Mouse (Mus musculus) CH12.LX (cell line): ENCODE data around the gene Narfl.
"Not testable (repeated sequence)": the region's sequence is repeated elsewhere in the genome, so short reads cannot be mapped to it uniquely, and the experiment has no call there.

ENCODE experiments used
- CHD1 ChIP-seq: IDR thresholded peaks from 2 replicates; pipeline ENCODE4 v1.6.1; 2012; ENCODE audit warnings: low read depth, low read length, improper control_type of control experiment, inconsistent platforms
- CTCF ChIP-seq, 2 experiments: IDR thresholded peaks in 1 of 2; conservative IDR thresholded peaks in 1 of 2; 2 replicates each; pipeline ENCODE4 v1.5.1; 2011 to 2012; ENCODE audit warnings: low read depth in 2 of 2, low read length in 2 of 2, improper control_type of control experiment in 1 of 2, inconsistent platforms in 1 of 2, mild to moderate bottlenecking in 1 of 2, moderate library complexity in 1 of 2
- ELF1 ChIP-seq: IDR thresholded peaks from 2 replicates; pipeline ENCODE4 v1.6.1; 2014; ENCODE audit warnings: low read depth, mild to moderate bottlenecking, inconsistent platforms, low read length, improper control_type of control experiment
- GABPA ChIP-seq: IDR thresholded peaks from 2 replicates; pipeline ENCODE4 v1.6.1; 2012; ENCODE audit warnings: low read depth, low read length, improper control_type of control experiment, inconsistent platforms; ENCODE audit not compliant: insufficient replicate concordance
- HCFC1 ChIP-seq: IDR thresholded peaks from 2 replicates; pipeline ENCODE4 v1.6.1; 2012; ENCODE audit warnings: low read depth, mild to moderate bottlenecking, inconsistent platforms, low read length, improper control_type of control experiment
- MAFK ChIP-seq: IDR thresholded peaks from 2 replicates; pipeline ENCODE4 v1.6.1; 2011; ENCODE audit warnings: low read length, improper control_type of control experiment; ENCODE audit not compliant: insufficient replicate concordance
- MAX ChIP-seq: IDR thresholded peaks from 2 replicates; pipeline ENCODE4 v1.6.1; 2011; ENCODE audit warnings: low read length, improper control_type of control experiment
- NELFE ChIP-seq: IDR thresholded peaks from 2 replicates; pipeline ENCODE4 v1.6.1; 2011; ENCODE audit warnings: low read depth, low read length, improper control_type of control experiment
- PAX5 ChIP-seq: IDR thresholded peaks from 2 replicates; pipeline ENCODE4 v1.6.1; 2012; ENCODE audit warnings: low read length, inconsistent platforms, mixed read lengths
- POLR2A ChIP-seq: IDR thresholded peaks from 2 replicates; pipeline ENCODE4 v1.6.1; 2011; ENCODE audit warnings: low read depth, mild to moderate bottlenecking, improper control_type of control experiment, low read length
- SIN3A ChIP-seq: IDR thresholded peaks from 2 replicates; pipeline ENCODE4 v1.6.1; 2012; ENCODE audit warnings: low read length, improper control_type of control experiment, inconsistent platforms
- TCF12 ChIP-seq: IDR thresholded peaks from 2 replicates; pipeline ENCODE4 v1.6.1; 2014; ENCODE audit warnings: low read depth, mild to moderate bottlenecking, inconsistent platforms, low read length, improper control_type of control experiment
- UBTF ChIP-seq: IDR thresholded peaks from 2 replicates; pipeline ENCODE4 v1.6.1; 2012; ENCODE audit warnings: low read depth, mild to moderate bottlenecking, inconsistent platforms, low read length, improper control_type of control experiment, moderate library complexity
- USF1 ChIP-seq: IDR thresholded peaks from 2 replicates; pipeline ENCODE4 v1.6.1; 2014; ENCODE audit warnings: low read depth, mild to moderate bottlenecking, inconsistent platforms, low read length, improper control_type of control experiment

DNA sequence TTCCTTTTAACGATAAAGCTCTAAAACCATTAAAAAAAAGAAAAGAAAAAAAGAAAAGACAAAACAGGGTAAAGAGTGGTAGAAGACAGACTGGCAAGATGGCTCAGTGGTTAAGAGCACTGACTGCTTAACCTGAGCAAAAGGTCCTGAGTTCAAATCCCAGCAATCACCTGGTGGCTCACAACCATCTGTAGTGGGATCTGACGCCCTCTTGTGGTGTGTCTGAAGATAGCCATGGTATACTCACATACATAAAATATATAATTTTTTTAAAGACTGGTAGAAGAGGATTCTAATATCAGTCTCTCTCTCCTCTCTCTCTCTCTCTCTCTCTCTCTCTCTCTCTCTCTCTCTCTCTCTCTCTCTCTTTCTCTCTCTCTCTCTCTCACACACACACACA lies 33.9 kb downstream of the Narfl start:
- TF ChIP-seq CTCF (conservative IDR thresholded peaks at IDR 0.05 in 1 of 2, IDR thresholded peaks at IDR 0.05 in 1 of 2; ENCODE audit: low read depth in 2 of 2, low read length in 2 of 2): 0 out of 4 replicates have a peak, but pooled peaks of 1 of the 2 experiments have one; percentile 14
- TF ChIP-seq POLR2A, PAX5, SIN3A, GABPA, UBTF, NELFE, ELF1, MAX, USF1, HCFC1, CHD1, TCF12, MAFK: not testable (repeated sequence)
